Mouse (Mus musculus): ENCODE measurements at regions not wholly inside any gene's neighbourhood (a gene's known extent, or its start where the extent isn't known, plus 50 kb on each side); places are given as distances from the start of the nearest gene placed in this dataset.

DNA sequence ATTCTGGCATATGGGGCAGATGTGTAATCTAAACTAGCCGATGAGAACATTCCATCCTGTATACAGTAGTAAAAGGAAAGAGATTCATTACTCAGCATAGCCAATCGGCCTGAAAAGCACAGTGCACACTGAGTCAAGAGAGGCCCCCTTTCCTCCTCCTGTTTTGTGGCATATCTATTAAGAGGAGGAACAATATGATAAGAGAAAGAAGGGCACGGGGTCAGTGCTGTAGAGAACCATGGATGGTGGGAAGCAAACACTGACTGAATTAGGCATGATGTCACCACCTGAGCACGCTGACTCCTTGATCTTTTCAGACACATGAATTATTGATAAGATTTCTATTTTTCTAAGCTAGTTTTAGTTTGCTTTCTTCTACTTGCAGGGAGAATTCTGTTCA lies 554.5 kb upstream of the Adamts9 start:
- no peaks in the 10 kb centered on the region for H3K27me3 ChIP-seq (ENCODE audit: control insufficient read depth, insufficient read depth, low read length)
- no peaks in the 10 kb centered on the region for H3K36me3 ChIP-seq (ENCODE audit: control insufficient read depth, insufficient read depth, low read length)
- no peaks in the 10 kb centered on the region for H3K4me1 ChIP-seq (ENCODE audit: control insufficient read depth, insufficient read depth, low read length)
- no peak overlapping the region for H3K4me3 ChIP-seq (ENCODE audit: control insufficient read depth, low read depth, low read length)
- H3K27ac ChIP-seq (ENCODE audit: control insufficient read depth, insufficient read depth, low read depth, low read length), result no peak overlapping the region
- TF ChIP-seq POLR2A (IDR thresholded peaks at IDR 0.05; ENCODE audit: control insufficient read depth, low read depth, low read length) (no peak), CTCF (IDR thresholded peaks at IDR 0.05; ENCODE audit: control insufficient read depth, insufficient read depth, insufficient replicate concordance, low read depth, low read length) (no peak)

DNA sequence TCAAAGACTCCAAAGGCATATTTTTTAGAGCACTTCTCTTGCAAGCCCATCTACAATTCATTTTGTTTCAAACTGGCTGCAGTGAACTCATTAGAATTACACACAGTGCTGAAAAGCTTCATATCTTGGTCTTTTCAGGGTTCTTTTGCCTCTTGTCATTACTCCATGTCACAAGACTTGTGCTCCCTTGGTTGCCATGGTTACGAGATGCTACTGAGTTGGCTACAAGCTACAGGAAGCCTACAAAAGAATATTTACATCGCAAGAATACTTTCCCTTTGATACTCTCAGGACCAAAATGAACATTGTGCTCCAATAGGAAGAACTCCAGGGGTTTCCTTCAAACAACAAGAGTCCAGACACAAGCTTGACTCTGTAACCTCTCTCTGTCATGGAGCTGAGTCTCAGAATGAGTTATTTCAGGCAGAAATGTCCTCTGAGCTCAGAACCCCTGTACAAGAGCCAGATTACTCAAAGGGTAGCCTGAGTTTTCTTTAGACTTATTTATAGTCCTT lies 545.2 kb upstream of the Adamts9 start:
- Histone ChIP-seq H3K36me3 (ENCODE audit: control insufficient read depth, insufficient read depth, low read length) (no peaks in the 10 kb centered on the region), H3K4me1 (ENCODE audit: control insufficient read depth, insufficient read depth, low read length) (no peaks in the 10 kb centered on the region), H3K27me3 (ENCODE audit: control insufficient read depth, insufficient read depth, low read length) (no peaks in the 10 kb centered on the region), H3K4me3 (ENCODE audit: control insufficient read depth, low read depth, low read length) (no peak overlapping the region), H3K27ac (ENCODE audit: control insufficient read depth, insufficient read depth, low read depth, low read length) (no peak overlapping the region)
- TF ChIP-seq POLR2A (IDR thresholded peaks at IDR 0.05; ENCODE audit: control insufficient read depth, low read depth, low read length) (no peak), CTCF (IDR thresholded peaks at IDR 0.05; ENCODE audit: control insufficient read depth, insufficient read depth, insufficient replicate concordance, low read depth, low read length) (no peak)

DNA sequence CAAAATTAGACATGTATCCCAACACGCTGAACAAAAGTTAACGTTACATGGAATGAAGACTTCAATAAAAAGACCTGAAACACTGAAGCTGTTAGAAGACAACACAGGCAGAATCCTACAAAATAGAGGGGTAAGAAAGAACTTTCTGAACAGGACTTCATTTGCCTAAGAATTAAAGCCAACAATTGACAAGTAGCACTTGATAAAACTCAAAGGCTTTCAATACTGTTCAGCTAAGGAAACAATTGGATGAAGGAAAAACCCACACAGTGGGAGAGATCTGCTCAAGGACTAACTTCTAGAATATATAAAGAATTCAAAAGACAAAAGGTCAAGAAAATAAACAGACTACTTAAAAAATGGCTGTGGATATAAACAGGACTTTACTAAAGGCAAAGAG lies 535.2 kb upstream of the Adamts9 start:
- no peak for TF ChIP-seq CTCF (IDR thresholded peaks at IDR 0.05; ENCODE audit: control insufficient read depth, insufficient read depth, insufficient replicate concordance, low read depth, low read length)
- no peak for TF ChIP-seq POLR2A (IDR thresholded peaks at IDR 0.05; ENCODE audit: control insufficient read depth, low read depth, low read length)

DNA sequence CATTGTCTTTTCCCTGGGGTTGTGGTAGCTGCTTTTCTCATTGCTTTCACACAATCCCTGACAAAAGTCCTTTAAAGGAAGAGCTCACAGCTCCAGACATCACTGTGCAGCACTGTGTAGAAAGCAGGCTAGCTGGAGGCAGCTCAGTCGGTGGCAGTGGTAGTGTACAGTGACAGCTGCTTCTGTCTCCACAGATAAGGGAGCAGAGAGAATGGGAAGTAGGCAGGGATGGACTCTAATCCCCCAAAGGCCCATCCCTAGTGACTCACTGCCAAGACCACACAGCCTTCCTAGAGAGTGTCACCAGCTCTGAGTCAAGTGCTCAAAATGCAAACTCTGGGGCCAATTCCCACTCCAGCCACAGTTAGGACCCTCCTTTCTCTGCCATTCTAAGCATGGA lies 531.7 kb upstream of the Adamts9 start:
- TF ChIP-seq POLR2A (IDR thresholded peaks at IDR 0.05; ENCODE audit: control insufficient read depth, low read depth, low read length) (no peak), CTCF (IDR thresholded peaks at IDR 0.05; ENCODE audit: control insufficient read depth, insufficient read depth, insufficient replicate concordance, low read depth, low read length) (no peak)
- Histone ChIP-seq H3K36me3 (ENCODE audit: control insufficient read depth, insufficient read depth, low read length) (no peaks in the 10 kb centered on the region), H3K27me3 (ENCODE audit: control insufficient read depth, insufficient read depth, low read length) (no peaks in the 10 kb centered on the region), H3K4me3 (ENCODE audit: control insufficient read depth, low read depth, low read length) (no peak overlapping the region), H3K4me1 (ENCODE audit: control insufficient read depth, insufficient read depth, low read length) (no peaks in the 10 kb centered on the region), H3K27ac (ENCODE audit: control insufficient read depth, insufficient read depth, low read depth, low read length) (no peak overlapping the region)

More for the DNA sequence above, 535.2 kb upstream of the Adamts9 start:
- Histone ChIP-seq H3K4me3 (ENCODE audit: control insufficient read depth, low read depth, low read length) (no peak overlapping the region), H3K27ac (ENCODE audit: control insufficient read depth, insufficient read depth, low read depth, low read length) (no peak overlapping the region), H3K36me3 (ENCODE audit: control insufficient read depth, insufficient read depth, low read length) (no peaks in the 10 kb centered on the region), H3K4me1 (ENCODE audit: control insufficient read depth, insufficient read depth, low read length) (no peaks in the 10 kb centered on the region), H3K27me3 (ENCODE audit: control insufficient read depth, insufficient read depth, low read length) (no peaks in the 10 kb centered on the region)

DNA sequence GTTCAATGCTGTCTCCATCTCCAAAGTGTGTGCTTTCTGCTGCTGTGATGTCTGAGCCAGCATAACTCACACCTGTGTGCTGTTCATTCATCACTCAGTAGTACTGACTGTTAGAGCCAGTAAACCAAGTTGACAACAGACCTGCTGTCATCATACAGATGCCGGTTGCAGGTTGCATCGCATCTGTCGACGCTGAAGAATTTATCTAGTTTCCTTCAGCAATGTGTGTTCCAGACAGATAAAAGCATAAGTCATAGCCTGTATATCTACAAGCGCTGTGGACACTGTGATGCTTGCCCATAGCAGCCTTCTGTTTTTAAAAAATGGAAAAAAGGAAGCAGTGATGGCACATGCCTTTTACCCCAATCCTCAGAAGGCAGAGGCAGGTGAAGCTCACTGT lies 524.6 kb upstream of the Adamts9 start:
- Histone ChIP-seq H3K36me3 (ENCODE audit: control insufficient read depth, insufficient read depth, low read length) (no peaks in the 10 kb centered on the region), H3K4me1 (ENCODE audit: control insufficient read depth, insufficient read depth, low read length) (no peaks in the 10 kb centered on the region), H3K27ac (ENCODE audit: control insufficient read depth, insufficient read depth, low read depth, low read length) (no peak overlapping the region), H3K4me3 (ENCODE audit: control insufficient read depth, low read depth, low read length) (no peak overlapping the region), H3K27me3 (ENCODE audit: control insufficient read depth, insufficient read depth, low read length) (no peaks in the 10 kb centered on the region)
- TF ChIP-seq CTCF (IDR thresholded peaks at IDR 0.05; ENCODE audit: control insufficient read depth, insufficient read depth, insufficient replicate concordance, low read depth, low read length) (no peak), POLR2A (IDR thresholded peaks at IDR 0.05; ENCODE audit: control insufficient read depth, low read depth, low read length) (no peak)

DNA sequence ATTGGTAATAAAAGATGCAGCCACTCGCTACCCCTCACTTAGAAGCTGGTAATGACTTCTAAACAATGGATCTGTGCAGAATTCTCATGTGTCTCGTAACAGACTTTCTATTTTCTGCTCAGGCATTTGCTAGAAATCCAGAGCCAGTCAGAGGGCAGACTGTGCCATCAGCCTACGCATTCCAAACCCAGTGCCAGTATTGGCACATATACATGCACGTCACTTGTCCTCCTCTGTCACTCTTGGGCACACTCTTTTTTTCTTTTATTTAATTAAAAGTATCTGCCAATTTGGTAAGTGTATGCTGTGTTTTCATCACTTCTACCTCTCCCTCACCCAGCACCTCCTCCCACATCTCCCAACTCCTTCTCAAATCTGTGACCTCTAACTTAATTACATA lies 519.6 kb upstream of the Adamts9 start:
- TF ChIP-seq POLR2A (IDR thresholded peaks at IDR 0.05; ENCODE audit: control insufficient read depth, low read depth, low read length) (no peak), CTCF (IDR thresholded peaks at IDR 0.05; ENCODE audit: control insufficient read depth, insufficient read depth, insufficient replicate concordance, low read depth, low read length) (no peak)
- no peaks in the 10 kb centered on the region for H3K27me3 ChIP-seq (ENCODE audit: control insufficient read depth, insufficient read depth, low read length)
- no peak overlapping the region for H3K27ac ChIP-seq (ENCODE audit: control insufficient read depth, insufficient read depth, low read depth, low read length)
- H3K4me1 ChIP-seq (ENCODE audit: control insufficient read depth, insufficient read depth, low read length), result no peaks in the 10 kb centered on the region
- no peaks in the 10 kb centered on the region for H3K36me3 ChIP-seq (ENCODE audit: control insufficient read depth, insufficient read depth, low read length)
- H3K4me3 ChIP-seq (ENCODE audit: control insufficient read depth, low read depth, low read length), result no peak overlapping the region

DNA sequence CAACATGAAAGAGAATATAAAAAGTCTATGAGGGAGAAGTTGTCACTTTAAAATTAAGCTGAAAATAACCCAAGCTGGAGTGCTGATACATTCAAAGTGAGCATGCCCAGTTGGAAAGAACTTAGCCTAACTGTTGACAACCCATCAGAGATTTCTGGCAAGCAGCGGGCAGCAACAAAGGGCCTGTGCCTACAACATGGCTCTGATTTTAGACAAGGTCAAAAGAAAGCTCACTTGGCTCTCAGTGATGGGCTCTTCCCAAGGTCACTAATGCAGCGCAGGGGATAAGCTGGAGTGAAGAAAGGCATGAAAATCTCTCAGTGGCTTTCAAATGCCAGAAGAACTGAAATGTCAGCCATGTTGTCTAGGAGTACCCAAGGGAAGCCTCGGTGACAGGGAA lies 518.1 kb upstream of the Adamts9 start:
- no peaks in the 10 kb centered on the region for H3K36me3 ChIP-seq (ENCODE audit: control insufficient read depth, insufficient read depth, low read length)
- no peaks in the 10 kb centered on the region for H3K4me1 ChIP-seq (ENCODE audit: control insufficient read depth, insufficient read depth, low read length)
- no peak overlapping the region for H3K27ac ChIP-seq (ENCODE audit: control insufficient read depth, insufficient read depth, low read depth, low read length)
- TF ChIP-seq CTCF (IDR thresholded peaks at IDR 0.05; ENCODE audit: control insufficient read depth, insufficient read depth, insufficient replicate concordance, low read depth, low read length) (no peak), POLR2A (IDR thresholded peaks at IDR 0.05; ENCODE audit: control insufficient read depth, low read depth, low read length) (no peak)
- H3K27me3 ChIP-seq (ENCODE audit: control insufficient read depth, insufficient read depth, low read length), result no peaks in the 10 kb centered on the region
- no peak overlapping the region for H3K4me3 ChIP-seq (ENCODE audit: control insufficient read depth, low read depth, low read length)

DNA sequence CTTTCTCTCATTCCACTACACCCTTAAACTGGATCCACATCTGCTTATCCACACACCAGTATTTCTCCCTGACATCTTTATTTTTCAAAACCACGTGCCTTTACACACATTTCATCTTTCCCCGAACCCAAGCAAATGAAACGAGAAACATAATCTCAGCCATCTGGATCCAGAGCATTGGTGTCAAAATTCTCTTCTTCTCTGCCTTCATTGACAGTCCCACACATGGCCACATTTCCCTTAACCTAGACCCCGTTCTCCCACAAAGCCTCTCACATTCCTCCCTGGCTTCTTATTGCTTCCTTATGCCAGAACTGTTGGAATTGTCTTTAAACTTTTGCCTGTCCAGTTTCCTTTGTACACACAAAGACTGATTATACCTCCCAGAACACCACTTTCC lies 514.3 kb upstream of the Adamts9 start:
- H3K4me1 ChIP-seq (ENCODE audit: control insufficient read depth, insufficient read depth, low read length), result no peaks in the 10 kb centered on the region
- H3K27ac ChIP-seq (ENCODE audit: control insufficient read depth, insufficient read depth, low read depth, low read length), result no peak overlapping the region
- no peaks in the 10 kb centered on the region for H3K27me3 ChIP-seq (ENCODE audit: control insufficient read depth, insufficient read depth, low read length)
- TF ChIP-seq CTCF (IDR thresholded peaks at IDR 0.05; ENCODE audit: control insufficient read depth, insufficient read depth, insufficient replicate concordance, low read depth, low read length) (no peak), POLR2A (IDR thresholded peaks at IDR 0.05; ENCODE audit: control insufficient read depth, low read depth, low read length) (no peak)
- H3K36me3 ChIP-seq (ENCODE audit: control insufficient read depth, insufficient read depth, low read length), result no peaks in the 10 kb centered on the region
- no peak overlapping the region for H3K4me3 ChIP-seq (ENCODE audit: control insufficient read depth, low read depth, low read length)

All from testis, adult 2 months (tissue).